14 mouse cellular contexts compared by ENCODE assay signal in the genomic region with DNA sequence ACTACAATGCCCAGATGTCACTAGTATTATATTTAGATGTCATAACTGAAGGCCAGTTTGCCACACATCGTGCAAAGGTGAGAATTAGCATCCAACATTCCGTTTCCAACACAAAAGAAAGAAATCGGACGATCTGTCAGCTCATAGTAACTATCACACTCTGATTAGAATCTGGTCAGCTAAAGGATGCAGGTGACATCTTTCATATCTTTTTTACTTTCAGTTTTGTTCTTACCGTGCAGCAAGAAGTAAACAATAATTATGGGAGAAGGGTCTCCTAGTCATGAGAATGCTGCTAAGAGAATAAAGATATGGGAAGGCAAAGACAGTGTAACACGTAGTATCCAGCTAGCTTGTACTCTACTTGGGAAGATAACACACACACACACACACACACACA.
"Had no signal": no experiment of that assay in that cellular context is flagged by ENCODE, and none has a peak within 500 bp of the region (broad histone marks: within the 10 kb centered on the region; RNA-seq: fewer than 3 reads in every experiment).

No protein-coding gene starts in this region.

- DNase-seq: gastrocnemius, postnatal 14 days; gastrocnemius, postnatal 36 days; heart, adult 2 months; heart, postnatal 14 days; heart, postnatal 36 days; kidney, adult 11 months; kidney, adult 2 months; kidney, adult 9 months; kidney, postnatal 14 days; kidney, postnatal 4 days; liver; liver, embryonic 13.5 days had no signal

- ATAC-seq: hindbrain, postnatal 0 days; intestine, embryonic 16.5 days had no signal
